Mouse (Mus musculus) heart, embryonic 11.5 days (tissue): ENCODE results near the gene Tgm6. TPM values are rescaled to one million over a fixed set of nuclear protein-coding genes. Genes with fewer than 3 reads are reported as not detected.

Source experiments
- ATAC-seq: fragments of 200-750 bp; cut with Nextera tagmentation; replicated peaks from 2 replicates; pipeline ENCODE4 v1.8.0; 2017; ENCODE audit warnings: moderate library complexity; ENCODE audit not compliant: insufficient number of reproducible peaks, low FRiP score, low TSS enrichment
- H3K27ac ChIP-seq: fragments of 300-500 bp; sonication (generic); 2 replicates; pipeline ENCODE4 v1.5.1; 2014; ENCODE audit warnings: mild to moderate bottlenecking, low read depth, low read length
- H3K27me3 ChIP-seq: fragments of 300-500 bp; sonication (generic); 2 replicates; pipeline ENCODE4 v1.6.1; 2014; ENCODE audit warnings: mild to moderate bottlenecking, low read length, mixed read lengths; ENCODE audit not compliant: control insufficient read depth, insufficient read depth
- H3K36me3 ChIP-seq: fragments of 300-500 bp; sonication (generic); 2 replicates; pipeline ENCODE4 v1.6.1; 2014; ENCODE audit warnings: mild to moderate bottlenecking, low read length, moderate library complexity, mixed read lengths; ENCODE audit not compliant: control insufficient read depth, insufficient read depth
- H3K4me1 ChIP-seq: fragments of 300-500 bp; sonication (generic); 2 replicates; pipeline ENCODE4 v1.6.1; 2014; ENCODE audit warnings: low read length; ENCODE audit not compliant: control insufficient read depth, insufficient read depth
- H3K4me2 ChIP-seq: fragments of 300-500 bp; sonication (generic); 2 replicates; pipeline ENCODE4 v1.6.1; 2014; ENCODE audit warnings: mild to moderate bottlenecking, moderate library complexity
- H3K4me3 ChIP-seq: fragments of 300-500 bp; sonication (generic); 2 replicates; pipeline ENCODE4 v1.5.1; 2014; ENCODE audit warnings: low read depth, low read length
- H3K9ac ChIP-seq: fragments of 300-500 bp; sonication (generic); 2 replicates; pipeline ENCODE4 v1.6.1; 2014; ENCODE audit warnings: mild to moderate bottlenecking, low read depth, low read length, moderate library complexity
- H3K9me3 ChIP-seq: fragments of 300-500 bp; sonication (generic); replicated peaks from 2 replicates; pipeline ENCODE4 v1.6.1; 2016; ENCODE audit warnings: low read length; ENCODE audit not compliant: control insufficient read depth
- WGBS: fragments of 180-500 bp; shearing (Covaris S2); extraction: QIAGEN DNeasy Blood & Tissue Kit; methylation state at CpG from one replicate; pipeline ENCODE4 v1.1.7; 2014; ENCODE audit not compliant: insufficient replicate concordance; 5-methylcytosine and 5-hydroxymethylcytosine counted together
- polyA plus RNA-seq: library from polyadenylated mRNA; unstranded; fragments of >200 nt; fragmentation: Nextera tagmentation; extraction: Ambion mirVana; gene quantifications from 2 replicates; pipeline ENCODE4 v1.2.1, GENCODE M21; 2014

Tgm6 gene
- polyA plus RNA-seq: not detected in 2 replicates

- Histone ChIP-seq H3K9me3 (no peaks in the 10 kb centered on the region), H3K9ac (no peak within 1 kb of the TSS), H3K27ac (no peak within 1 kb of the TSS), H3K36me3 (no peaks in the 10 kb centered on the region), H3K4me1 (no peaks in the 10 kb centered on the region; the same call in 1 of the 2 replicates), H3K4me2 (no peak within 1 kb of the TSS), H3K27me3 (no peaks in the 10 kb centered on the region), H3K4me3 (no peak within 1 kb of the TSS)
- 62% methylated on average over 4 of the region's 4 CpGs for WGBS
- no peak for ATAC-seq
These were observed at the start of gene Tgm6 for GRCm38 (mm10) chr2:130112116-130112515. Tgm6 (plus strand) TSS chr2:130112416.

- H3K27me3 ChIP-seq: no peaks in the 10 kb centered on the region
- H3K27ac ChIP-seq: no peak overlapping the region
- WGBS: 29% methylated on average over 3 of the region's 3 CpGs
- H3K4me2 ChIP-seq: no peak overlapping the region
- no peak for ATAC-seq
- H3K36me3 ChIP-seq: no peaks in the 10 kb centered on the region
- H3K9ac ChIP-seq: no peak overlapping the region
- no peaks in the 10 kb centered on the region for H3K9me3 ChIP-seq
- no peaks in the 10 kb centered on the region for H3K4me1 ChIP-seq
- H3K4me3 ChIP-seq: no peak overlapping the region
These were observed 44.0 kb upstream of the Tgm6 start for GRCm38 (mm10) chr2:130068228-130068627.

- Histone ChIP-seq H3K4me3 (no peak overlapping the region), H3K27me3 (no peaks in the 10 kb centered on the region), H3K9me3 (no peaks in the 10 kb centered on the region), H3K9ac (no peak overlapping the region), H3K27ac (no peak overlapping the region), H3K36me3 (no peaks in the 10 kb centered on the region), H3K4me2 (no peak overlapping the region), H3K4me1 (no peaks in the 10 kb centered on the region)
- WGBS: 73% methylated on average over 2 of the region's 2 CpGs
- ATAC-seq: no peak
These were observed 41.8 kb upstream of the Tgm6 start for GRCm38 (mm10) chr2:130070396-130070795.

- H3K36me3 ChIP-seq: no peaks in the 10 kb centered on the region
- WGBS: 60% methylated on average over 4 of the region's 4 CpGs
- no peaks in the 10 kb centered on the region for H3K27me3 ChIP-seq
- ATAC-seq: no peak
- H3K4me3 ChIP-seq: no peak overlapping the region
- H3K27ac ChIP-seq: no peak overlapping the region
- H3K9ac ChIP-seq: no peak overlapping the region
- no peaks in the 10 kb centered on the region; the same call in 1 of the 2 replicates for H3K4me1 ChIP-seq
- H3K4me2 ChIP-seq: no peak overlapping the region
- H3K9me3 ChIP-seq: no peaks in the 10 kb centered on the region
These were observed 588 bp downstream of the Tgm6 start for GRCm38 (mm10) chr2:130112804-130113203.

GRCm38 (mm10) chr2:130113379-130113778 is 1.2 kb downstream of the Tgm6 start:
- Histone ChIP-seq H3K27me3 (no peaks in the 10 kb centered on the region), H3K4me1 (no peaks in the 10 kb centered on the region; the same call in 1 of the 2 replicates), H3K9me3 (no peaks in the 10 kb centered on the region), H3K27ac (no peak overlapping the region), H3K4me3 (no peak overlapping the region), H3K36me3 (no peaks in the 10 kb centered on the region), H3K9ac (no peak overlapping the region), H3K4me2 (no peak overlapping the region)
- WGBS: 53% methylated on average over 3 of the region's 3 CpGs
- ATAC-seq: no peak

GRCm38 (mm10) chr2:130118649-130119048 is 6.4 kb downstream of the Tgm6 start:
- Histone ChIP-seq H3K9me3 (no peaks in the 10 kb centered on the region), H3K9ac (no peak overlapping the region), H3K4me3 (no peak overlapping the region), H3K4me2 (no peak overlapping the region), H3K27me3 (no peaks in the 10 kb centered on the region), H3K36me3 (no peaks in the 10 kb centered on the region), H3K4me1 (no peaks in the 10 kb centered on the region), H3K27ac (no peak overlapping the region)
- no peak for ATAC-seq
- WGBS: 70% methylated on average over 7 of the region's 7 CpGs

GRCm38 (mm10) chr2:130125279-130126059 is 13.3 kb downstream of the Tgm6 start:
- 73% methylated on average over 6 of the region's 6 CpGs for WGBS
- H3K9me3 ChIP-seq: no peaks in the 10 kb centered on the region
- H3K4me1 ChIP-seq: no peaks in the 10 kb centered on the region
- ATAC-seq: no peak
- no peak overlapping the region for H3K9ac ChIP-seq
- H3K27ac ChIP-seq: no peak overlapping the region
- H3K27me3 ChIP-seq: no peaks in the 10 kb centered on the region
- H3K4me2 ChIP-seq: no peak overlapping the region
- H3K4me3 ChIP-seq: no peak overlapping the region
- no peaks in the 10 kb centered on the region for H3K36me3 ChIP-seq

GRCm38 (mm10) chr2:130126073-130126472 is 13.9 kb downstream of the Tgm6 start:
- no peak overlapping the region for H3K9ac ChIP-seq
- H3K27ac ChIP-seq: no peak overlapping the region
- H3K4me2 ChIP-seq: no peak overlapping the region
- WGBS: 51% methylated on average over 1 of the region's 1 CpGs
- no peaks in the 10 kb centered on the region for H3K4me1 ChIP-seq
- H3K27me3 ChIP-seq: no peaks in the 10 kb centered on the region
- no peak overlapping the region for H3K4me3 ChIP-seq
- H3K9me3 ChIP-seq: no peaks in the 10 kb centered on the region
- ATAC-seq: no peak
- H3K36me3 ChIP-seq: no peaks in the 10 kb centered on the region

- no peak for ATAC-seq
- no peak overlapping the region for H3K4me2 ChIP-seq
- H3K4me1 ChIP-seq: no peaks in the 10 kb centered on the region
- 48% methylated on average over 1 of the region's 1 CpGs for WGBS
- no peaks in the 10 kb centered on the region for H3K36me3 ChIP-seq
- no peak overlapping the region for H3K27ac ChIP-seq
- H3K27me3 ChIP-seq: no peaks in the 10 kb centered on the region
- H3K4me3 ChIP-seq: no peak overlapping the region
- no peak overlapping the region for H3K9ac ChIP-seq
- no peaks in the 10 kb centered on the region for H3K9me3 ChIP-seq
These were observed 17.5 kb downstream of the Tgm6 start for GRCm38 (mm10) chr2:130129687-130130086.
